Mouse (Mus musculus) CD4-positive naive resting alpha-beta T cell, adult 57 days (primary cell): ENCODE data around the gene Tmem222. TPM values are rescaled to one million over a fixed set of nuclear protein-coding genes. Genes with fewer than 3 reads are reported as not detected.

Source experiments
- total RNA-seq: library from RNA; stranded (reverse); gene quantifications from one replicate; pipeline ENCODE4 v1.2.4, GENCODE M21; 2023

Tmem222 gene
- total RNA-seq = 69.8 TPM

GRCm38 (mm10) chr4:133277104-133278026 lies at the start of gene Tmem222:
Gene Tmem222, minus strand, starts transcription at chr4:133277792.

GRCm38 (mm10) chr4:133262882-133263281 lies 14.7 kb downstream of the Tmem222 start, which contains the start of gene Sytl1:
Gene Sytl1, minus strand, starts transcription at chr4:133263113.

GRCm38 (mm10) chr4:133240490-133240921 lies 37.1 kb downstream of the Tmem222 start, which contains the start of gene Map3k6:
Gene Map3k6, plus strand, starts transcription at chr4:133240818.

Other genes starting within 250 kb of the Tmem222 start
- gene Wasf2, start 147.3 kb downstream of the Tmem222 start, total RNA-seq = 290 TPM
- 2.5 TPM for gene Cd164l2, start 65.7 kb downstream of the Tmem222 start, total RNA-seq
- gene Gpr3, start 65.3 kb downstream of the Tmem222 start, total RNA-seq = not detected
- 0.38 TPM for gene Map3k6, start 37.0 kb downstream of the Tmem222 start, total RNA-seq
- gene Sytl1, start 14.7 kb downstream of the Tmem222 start, total RNA-seq = 39.6 TPM
- gene Wdtc1, start 75.7 kb upstream of the Tmem222 start, total RNA-seq = 38.2 TPM
- gene Slc9a1, start 91.9 kb upstream of the Tmem222 start, total RNA-seq = 54.1 TPM
- gene Tent5b, start 202.3 kb upstream of the Tmem222 start, total RNA-seq = not detected
- gene Trnp1, start 220.8 kb upstream of the Tmem222 start, total RNA-seq = 2.0 TPM
- gene Kdf1, start 241.2 kb upstream of the Tmem222 start, total RNA-seq = not detected